Mouse (Mus musculus) naive thymus-derived CD4-positive, alpha-beta T cell, adult 5 months (primary cell): ENCODE data around the gene Aim2. TPM values are rescaled to one million over a fixed set of nuclear protein-coding genes. Genes with fewer than 3 reads are reported as not detected.

ENCODE experiments used
- polyA plus RNA-seq: library from polyadenylated mRNA; unstranded; fragments of 100-300 nt; shearing (Covaris generic); gene quantifications from one replicate; pipeline ENCODE4 v1.2.1, GENCODE M21; 2017

Gene Aim2
- 39.1 TPM for polyA plus RNA-seq

DNA sequence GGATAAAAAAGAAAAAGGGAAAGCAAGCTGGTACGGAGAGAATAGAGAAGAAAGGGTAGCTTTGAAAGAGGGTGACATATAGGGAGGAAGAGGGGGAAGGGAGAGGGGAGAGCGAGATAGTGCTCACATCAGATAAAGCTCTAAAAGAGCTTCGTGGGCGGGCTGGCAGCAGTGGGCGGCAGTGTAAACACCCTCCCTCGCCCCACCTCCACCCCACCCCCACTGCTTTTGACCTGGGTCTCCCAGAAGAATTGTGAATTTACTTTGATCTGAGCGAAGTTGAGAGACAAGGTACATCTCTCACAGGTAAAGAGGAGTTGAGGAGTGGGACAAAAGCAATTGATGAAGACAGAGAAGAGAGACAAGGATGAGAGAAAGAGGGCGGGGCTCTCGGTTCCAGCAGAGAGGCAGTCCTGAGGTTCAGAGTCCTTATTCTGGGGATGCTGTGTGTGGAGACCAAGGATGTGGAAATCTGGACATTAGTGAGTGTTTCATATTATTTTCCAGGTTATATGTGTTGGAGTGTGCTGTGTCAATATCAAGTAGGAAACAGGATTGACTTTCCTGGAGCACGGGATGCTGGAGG is at the start of gene Aim2:
Gene Aim2, plus strand, starts transcription at position 508 of the 586 bp plus-strand sequence.

DNA sequence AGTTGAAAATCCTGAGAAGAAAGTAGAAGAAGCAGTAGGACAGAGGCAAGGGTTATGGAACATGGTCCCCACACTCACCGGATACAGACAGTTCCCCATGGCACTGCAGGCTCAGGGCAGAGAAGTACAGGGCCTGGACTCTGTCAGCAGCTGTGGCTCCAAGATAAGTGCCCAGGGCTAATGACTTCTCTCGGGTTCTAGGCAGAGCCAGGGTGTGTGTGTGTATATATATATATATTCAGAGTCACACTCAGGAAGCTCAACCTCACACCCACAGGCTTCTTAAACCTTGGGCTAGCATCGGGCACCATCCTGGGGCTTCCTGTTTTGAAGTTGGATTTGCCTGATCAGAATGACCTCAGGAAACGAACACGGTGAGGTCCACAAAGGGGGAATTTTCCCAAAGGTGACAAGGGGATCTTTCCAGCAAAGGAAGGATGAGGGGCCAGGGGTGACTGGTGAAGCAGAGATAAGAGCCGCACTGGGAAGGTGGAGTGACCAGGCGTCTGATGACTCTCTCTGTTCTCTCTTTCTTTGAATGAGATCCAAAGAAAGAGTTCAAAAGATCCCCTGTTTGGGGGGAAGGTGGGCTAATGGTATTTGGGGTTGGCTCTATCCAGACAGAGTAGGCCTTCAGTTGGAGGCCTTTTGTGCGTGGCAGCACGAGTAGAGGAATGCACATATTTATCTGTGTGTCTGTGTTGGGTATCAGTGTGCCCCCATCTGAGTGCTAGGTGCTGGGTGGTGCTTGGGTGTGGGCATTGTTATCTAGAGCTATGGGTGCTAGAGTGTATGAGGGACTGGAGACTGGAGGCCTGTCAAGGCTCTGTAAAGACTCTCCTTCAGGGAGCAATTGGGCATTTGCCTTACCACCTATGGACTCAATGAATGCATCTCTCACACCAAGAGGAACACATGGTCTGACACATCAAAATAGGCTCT is 17.1 kb upstream of the Aim2 start, which contains the start of gene Ackr1:
Gene Ackr1, minus strand, starts transcription at position 439 of the 942 bp plus-strand sequence.

DNA sequence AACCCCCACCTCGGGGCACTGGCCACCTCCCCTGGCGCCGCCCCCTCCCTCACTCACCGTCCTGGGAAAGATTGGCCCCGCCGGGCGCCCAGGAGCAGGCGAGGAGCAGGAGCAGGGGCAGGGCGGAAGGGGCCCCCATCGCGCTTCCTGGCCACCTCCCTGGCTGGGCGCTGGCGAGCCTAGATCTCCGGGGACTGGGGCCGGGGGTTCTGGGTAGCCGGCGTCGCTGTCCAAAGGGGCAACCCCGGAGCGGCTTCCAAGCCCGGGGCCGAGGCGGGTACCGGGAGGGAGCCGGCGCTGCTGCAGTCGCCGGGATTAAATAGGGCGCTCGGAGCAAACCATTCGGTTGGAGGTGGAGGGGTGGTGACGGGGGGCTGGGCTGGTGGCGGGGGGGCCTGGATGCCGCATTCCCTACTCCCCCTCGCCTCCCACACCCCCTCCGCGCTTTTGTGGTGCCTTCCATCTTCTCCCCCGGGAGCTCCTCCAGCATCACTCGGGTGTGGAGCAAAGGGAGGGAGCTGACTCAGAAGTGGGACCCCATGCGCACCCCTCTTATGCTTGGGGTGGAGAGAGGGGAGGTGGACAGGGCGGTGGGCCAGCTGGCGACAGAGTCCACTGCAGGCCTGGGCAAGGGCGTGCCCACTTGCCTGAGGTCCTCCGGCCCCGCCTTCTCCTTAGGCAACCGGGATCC is 16.8 kb downstream of the Aim2 start, which contains the start of gene Cadm3:
Gene Cadm3, minus strand, starts transcription at position 340 of the 691 bp plus-strand sequence.

DNA sequence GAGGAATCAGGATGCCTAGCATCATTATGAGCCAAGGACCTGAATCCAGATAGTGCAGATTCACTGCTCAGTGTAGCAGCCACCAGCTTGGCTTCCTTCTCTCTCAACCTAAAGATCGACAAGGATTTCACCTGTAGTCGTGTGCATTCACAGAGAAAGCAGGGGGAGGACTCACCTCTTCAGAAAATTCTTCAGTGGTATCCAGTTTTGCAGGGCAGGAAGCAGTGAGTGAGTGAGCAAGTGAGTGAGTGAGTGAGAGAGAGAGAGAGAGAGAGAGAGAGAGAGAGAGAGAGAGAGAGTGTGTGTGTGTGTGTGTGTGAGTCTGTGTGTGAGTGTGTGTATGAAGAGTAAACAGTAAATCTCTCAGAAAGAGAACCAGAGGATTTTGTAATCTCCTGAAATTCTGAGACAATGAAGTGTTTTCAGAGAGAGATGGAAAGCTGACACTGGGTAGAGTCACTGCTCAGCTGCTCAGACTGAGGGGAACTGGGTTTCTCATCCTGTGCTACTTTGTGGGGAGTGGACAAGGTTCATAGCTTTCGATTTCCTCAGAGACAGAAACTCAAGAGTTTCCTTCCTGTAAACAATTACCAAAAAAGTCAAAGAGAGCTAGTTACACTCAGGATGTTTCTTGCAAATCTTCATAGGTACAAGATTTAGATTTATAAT is 140.3 kb downstream of the Aim2 start, which contains the start of gene Ifi206:
Gene Ifi206, minus strand, starts transcription at position 230 of the 669 bp plus-strand sequence.

Other genes starting within 250 kb of the Aim2 start
- gene Olfr1408, start 213.5 kb upstream of the Aim2 start, polyA plus RNA-seq = not detected
- gene Olfr1406, start 160.2 kb upstream of the Aim2 start, polyA plus RNA-seq = not detected
- not detected for gene Olfr218, start 153.1 kb upstream of the Aim2 start, polyA plus RNA-seq
- not detected for gene Olfr1404, start 138.5 kb upstream of the Aim2 start, polyA plus RNA-seq
- gene Fcer1a, start 123.7 kb upstream of the Aim2 start, polyA plus RNA-seq = not detected
- not detected for gene Olfr418, start 84.9 kb upstream of the Aim2 start, polyA plus RNA-seq
- gene Mptx2, start 73.1 kb upstream of the Aim2 start, polyA plus RNA-seq = not detected
- not detected for gene Ackr1, start 17.1 kb upstream of the Aim2 start, polyA plus RNA-seq
- gene Cadm3, start 16.8 kb downstream of the Aim2 start, polyA plus RNA-seq = not detected
- gene Ifi206, start 140.2 kb downstream of the Aim2 start, polyA plus RNA-seq = 67.5 TPM
- 28.3 TPM for gene Ifi214, start 185.1 kb downstream of the Aim2 start, polyA plus RNA-seq
- 89.8 TPM for gene Ifi213, start 248.4 kb downstream of the Aim2 start, polyA plus RNA-seq